Mouse (Mus musculus) testis, postnatal 14 days (tissue): ENCODE measurements around the gene Zfp276.
"Not testable (repeated sequence)": the region's sequence is repeated elsewhere in the genome, so short reads cannot be mapped to it uniquely, and the experiment has no call there.

Experiments
- DNase-seq: peaks from one replicate; pipeline ENCODE4 v3.0.0; 2021; ENCODE audit warnings: low spot score

Zfp276 gene

DNA sequence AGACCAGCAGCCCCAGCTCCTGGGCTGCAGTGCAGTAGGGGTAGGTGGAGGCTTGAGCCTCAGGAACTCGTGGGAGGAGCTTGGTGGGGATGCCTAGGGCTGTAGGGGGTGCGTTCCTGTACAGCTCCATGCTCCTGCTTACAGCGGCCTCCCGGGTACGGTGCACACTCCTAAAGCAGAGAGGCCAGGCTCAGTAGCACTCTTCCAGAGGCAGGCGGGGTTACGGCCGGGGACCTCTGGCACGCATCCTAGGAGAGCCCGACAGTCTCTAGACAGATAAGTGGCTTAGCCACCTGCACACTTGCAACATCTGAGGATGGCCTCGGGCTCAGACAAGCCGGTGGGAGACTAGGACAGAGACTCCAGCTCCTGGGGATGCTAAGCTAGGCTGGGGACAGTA is 8.5 kb upstream of the Zfp276 start:
- DNase-seq = no peak

DNA sequence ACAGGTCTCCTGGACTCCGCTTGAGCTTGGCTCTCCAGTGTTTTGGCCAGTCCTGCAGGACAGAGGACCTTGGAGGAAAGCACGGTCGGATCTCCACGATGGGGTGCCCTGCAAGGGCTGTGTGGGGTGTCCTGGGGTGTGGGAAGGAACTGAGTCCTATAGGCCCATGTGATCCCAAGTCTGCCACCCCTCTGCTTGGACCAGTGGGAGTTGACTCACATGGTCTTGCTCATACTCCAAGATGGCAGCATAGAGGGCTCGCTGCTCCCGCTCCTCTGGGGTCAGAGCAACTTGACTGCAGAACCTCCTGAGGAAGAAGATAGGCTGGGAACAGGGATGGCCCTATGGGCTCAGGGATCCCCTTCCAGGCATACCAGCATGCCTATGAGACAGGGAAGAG is 6.2 kb upstream of the Zfp276 start:
- no peak for DNase-seq

DNA sequence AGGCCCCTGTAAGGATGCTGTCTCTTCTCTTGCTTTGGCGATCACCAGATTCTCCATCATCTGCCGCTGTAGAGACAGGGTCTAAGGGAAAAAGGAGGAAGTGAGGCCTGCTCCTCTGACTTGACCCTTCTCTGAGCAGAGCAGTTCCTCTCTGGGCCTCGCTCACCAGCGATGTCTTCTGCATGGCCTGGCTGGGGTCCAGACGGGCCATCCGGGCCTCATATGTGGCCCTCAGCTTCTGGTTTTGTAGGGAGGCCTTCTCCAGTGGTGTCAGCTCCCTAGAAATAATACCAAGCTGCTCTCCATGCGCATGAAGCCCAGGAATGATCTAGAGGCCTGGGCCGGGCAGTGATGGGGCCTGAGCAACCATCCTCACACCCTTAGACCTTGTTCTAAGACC is 5.4 kb upstream of the Zfp276 start:
- DNase-seq = no peak

DNA sequence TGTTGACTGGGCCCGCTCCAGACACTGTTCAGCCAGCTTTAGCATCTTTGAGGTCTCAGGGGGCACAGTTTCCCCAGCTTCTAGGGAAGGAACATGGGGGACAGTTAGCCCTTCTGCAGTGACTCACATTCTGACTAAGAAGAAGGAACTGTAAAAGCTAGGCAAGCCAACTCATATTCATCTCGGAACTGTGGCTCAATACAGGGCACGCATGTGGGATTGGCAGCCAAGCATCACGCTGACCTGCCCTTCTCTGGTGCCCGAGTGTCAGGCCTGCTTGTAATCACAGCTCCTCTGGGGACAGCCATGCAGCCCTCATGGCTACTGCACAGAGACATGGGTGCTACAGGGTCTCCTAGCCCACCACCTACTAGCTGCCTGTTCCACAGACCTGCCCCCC is 3.1 kb upstream of the Zfp276 start:
- DNase-seq = no peak

DNA sequence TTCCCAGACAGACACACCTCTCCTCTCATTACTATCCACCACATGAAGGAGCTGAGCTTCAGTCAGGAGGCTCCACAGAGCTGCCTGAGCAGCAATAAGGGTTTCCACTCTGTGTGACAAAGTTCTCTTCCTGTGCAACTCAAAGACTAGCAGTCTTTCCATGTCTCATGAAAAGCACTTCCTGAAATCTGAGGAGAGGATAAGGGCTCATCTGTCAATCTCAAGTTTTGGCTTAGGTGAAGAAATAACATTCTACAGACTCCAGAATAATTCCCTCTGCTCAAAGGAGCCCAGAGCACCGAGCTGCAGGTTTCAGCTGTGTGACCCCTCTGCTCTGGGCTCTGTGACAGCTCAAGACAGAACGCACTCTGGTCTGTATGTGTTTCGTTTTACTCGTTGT is 1.1 kb upstream of the Zfp276 start:
- no peak for DNase-seq

DNA sequence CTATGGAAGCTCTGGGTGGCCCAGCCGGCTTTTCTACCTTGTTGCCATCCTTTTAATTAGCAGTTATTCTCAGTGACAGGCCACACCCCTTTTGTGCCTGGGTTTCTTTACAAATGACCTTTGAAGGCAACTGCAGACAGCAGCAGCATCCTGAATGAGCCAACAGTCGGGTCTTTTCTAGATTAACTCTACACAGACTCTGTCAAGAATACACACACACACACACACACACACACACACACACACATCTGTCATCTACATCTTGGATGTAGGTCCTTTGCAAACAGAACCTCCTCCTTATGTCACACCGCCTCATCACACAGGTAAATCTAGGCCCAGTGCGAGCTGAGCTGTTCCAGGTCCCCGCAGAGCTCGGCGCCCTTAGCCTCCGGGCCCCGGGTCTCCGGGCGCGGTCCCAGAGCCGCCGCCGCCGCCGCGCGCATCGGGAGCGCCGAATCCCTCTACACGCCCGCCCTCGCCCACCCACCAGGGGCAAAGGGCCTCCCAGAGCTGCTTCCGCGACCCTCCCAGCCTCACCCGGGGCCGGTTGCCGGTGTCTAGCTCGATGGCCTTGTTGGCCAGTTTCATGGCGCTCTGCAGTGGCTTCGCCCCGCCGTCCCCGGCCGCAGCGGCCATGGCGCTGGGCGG is 420 bp upstream of the Zfp276 start:
- no peak for DNase-seq

DNA sequence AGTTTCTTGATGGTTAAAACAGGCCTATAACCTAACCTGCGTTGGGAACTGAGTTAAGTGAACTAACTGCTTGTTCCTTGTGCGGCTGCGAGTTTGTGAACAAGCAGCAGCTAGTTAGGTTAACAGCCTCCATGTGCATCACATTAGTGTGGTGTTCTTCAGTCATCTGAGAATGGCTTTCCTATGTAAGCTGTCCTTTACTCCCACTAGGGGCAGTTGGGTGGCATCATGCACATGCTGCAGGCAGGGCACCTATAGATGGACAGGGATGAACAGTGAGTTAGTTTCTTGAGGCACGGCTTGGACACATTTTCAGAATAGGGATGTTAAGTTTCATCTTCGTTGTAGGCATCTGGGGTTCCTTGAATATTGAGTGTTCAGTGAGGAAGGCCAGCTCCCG is 1.2 kb downstream of the Zfp276 start:
- DNase-seq = no peak

DNA sequence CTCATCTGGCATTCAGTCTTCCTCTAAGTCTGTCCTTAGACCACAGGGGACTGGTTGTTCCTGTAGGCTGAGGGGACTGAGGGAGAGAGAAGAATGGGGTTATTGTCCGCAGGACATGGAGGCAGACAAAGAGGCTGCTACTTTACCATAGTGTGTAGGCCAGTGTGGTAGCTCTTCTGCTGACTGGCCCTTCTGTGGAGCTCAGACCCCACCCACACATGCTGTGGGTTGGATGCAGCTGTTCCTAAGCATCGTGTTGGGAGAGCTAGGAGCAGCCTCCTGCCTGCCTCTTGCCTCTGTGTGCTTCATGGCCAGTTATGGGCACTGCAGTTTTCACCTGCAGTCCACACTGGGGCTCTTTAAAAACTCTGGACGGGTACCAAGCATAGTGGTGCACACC is 3.1 kb downstream of the Zfp276 start:
- DNase-seq = no peak

DNA sequence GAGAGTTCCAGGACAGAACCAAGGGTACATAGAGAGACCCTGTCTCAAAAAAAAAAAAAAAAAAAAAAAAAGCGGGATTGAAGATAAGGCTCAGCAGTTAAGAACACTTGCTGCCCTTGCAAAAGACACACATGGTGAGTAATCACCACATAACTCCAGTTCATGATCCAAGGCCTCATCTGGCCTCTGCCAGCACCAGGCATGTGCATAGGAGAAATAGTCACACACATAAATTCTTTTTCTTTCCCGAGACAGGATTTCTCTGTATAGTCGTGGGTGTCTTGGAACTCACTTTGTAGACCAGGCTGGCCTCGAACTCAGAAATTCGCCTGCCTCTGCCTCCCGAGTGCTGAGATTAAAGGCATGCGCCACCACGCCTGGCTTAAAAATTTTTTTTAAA is 3.6 kb downstream of the Zfp276 start:
- not testable (repeated sequence) for DNase-seq

DNA sequence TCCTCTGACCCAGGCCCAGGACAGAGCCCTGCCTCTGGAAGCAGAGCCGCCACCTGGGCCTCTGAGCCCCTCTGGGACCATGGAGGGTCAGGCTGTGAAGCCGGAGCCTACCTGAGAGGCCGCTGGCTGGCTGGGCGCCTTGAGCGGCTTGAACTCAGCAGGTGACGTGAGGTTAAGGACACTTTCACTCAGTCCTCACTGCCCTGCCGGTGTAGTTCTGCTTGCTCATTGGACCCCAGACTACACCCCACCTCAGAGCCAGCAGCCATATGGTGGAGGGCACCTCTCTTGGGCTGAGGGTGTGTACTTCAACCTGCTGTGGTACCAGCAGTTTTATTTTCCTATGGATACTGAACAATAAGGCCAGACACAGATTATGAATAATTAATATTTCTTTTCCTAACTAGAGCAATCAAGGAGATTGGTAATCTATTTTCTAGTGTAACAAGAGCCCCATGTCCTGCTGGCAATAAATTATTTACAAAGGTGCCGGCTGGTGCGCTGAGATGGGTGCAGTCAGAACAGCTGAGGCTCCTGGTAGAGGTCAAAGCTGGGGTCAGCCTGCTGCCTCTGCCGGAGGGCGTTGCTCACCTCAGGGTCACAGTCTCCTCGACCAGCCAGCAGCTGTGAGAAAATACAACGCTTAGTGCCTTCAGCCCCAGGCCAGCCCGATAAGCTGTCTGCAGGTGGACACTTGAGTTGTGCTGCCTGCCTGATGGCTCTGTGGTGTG is 14.1 kb downstream of the Zfp276 start:
- no peak for DNase-seq

DNA sequence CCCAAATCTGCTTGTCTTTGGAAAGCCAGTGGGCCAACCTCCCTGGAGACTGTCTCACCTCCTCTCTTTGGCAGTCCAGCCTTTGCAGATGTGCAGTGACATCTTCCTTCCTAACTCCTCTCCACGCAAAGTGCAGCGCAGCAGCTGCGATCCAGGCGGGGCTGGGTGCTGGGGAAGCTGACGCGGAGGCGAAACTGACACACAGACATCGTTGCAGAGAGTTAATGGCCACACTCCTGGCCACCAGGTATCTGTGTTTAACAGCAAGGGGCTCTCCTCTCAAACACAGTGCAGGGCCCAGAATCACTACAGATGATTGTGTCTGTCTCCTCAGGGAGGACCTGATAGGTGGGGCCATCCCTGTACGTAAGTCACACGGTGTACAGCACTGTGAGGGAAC is 17.2 kb downstream of the Zfp276 start:
- no peak for DNase-seq

DNA sequence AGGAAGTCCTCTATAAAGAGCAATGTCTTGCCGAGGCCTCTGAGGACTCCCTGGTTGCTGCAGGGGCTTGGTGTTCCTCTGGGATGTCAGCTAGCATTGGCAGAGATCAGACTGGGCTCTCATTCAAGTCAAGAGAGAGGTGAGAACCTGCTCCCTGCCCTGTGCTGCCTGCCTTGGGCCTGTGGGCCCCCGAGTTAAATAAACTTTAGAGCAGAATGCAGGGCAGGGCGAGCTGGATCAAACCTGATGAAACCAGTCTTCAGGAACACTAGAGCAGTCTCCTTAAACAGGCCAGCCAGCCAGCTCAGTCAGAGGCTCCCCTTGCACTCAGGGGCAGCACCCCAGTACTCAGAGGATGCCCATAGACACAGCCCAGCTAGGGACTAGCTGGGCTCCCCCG is 17.9 kb downstream of the Zfp276 start:
- DNase-seq = no peak

DNA sequence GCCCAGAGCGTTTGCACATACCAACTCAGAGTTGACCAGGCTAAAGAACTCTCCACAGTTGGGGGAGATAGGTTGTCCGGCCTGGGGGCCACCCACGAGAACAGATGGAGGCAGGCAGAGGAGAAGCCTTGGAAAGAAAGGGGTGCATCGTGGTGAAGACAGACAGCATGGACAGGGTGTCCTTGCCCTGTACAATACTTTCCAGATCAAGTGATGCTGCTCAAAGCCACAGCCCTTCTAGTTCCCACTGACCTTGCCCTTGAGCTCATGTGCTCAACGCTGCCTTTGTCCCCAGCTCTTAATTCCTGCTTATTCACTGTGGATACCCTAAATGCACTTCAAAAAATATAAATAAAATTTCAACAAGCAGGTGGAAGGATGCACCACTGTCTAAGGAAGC is 20.5 kb downstream of the Zfp276 start:
- DNase-seq = no peak

DNA sequence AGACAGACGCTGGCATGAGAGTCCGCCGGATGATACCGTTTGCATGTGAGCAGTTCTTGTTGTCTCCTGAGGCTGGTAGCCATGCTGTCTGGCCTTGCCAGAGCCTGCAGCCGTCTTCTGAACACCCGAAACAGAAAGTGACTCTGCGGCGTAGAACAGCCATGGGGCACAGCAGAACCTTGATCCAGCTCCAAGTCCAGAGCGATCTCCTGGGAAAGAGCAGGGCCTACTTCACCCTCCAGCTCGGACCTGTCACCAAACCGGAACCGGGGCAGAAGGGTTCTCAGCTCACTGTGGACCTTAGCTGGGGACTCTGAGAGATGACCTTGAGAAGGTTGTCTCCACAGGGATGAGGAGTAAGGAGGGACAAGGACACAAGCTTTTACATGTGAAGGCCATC is 21.1 kb downstream of the Zfp276 start:
- no peak for DNase-seq

DNA sequence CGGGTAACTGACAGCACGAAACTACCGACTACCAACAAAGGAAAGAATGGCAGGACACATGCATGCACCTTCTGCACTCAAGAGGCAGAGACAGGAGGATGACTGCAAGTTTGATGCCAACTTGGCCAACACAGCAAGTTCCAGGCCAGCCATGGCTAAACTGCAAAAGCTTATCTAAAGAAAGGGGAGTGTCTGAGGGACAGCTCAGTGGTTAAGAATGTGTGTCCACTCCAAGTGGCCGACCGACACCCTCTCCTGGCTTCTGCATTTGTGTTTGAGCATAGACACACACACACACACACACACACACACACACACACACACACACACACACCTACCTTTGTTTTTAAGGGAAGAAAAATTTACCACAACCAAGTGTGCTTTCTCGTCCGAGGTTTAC is 24.4 kb downstream of the Zfp276 start:
- no peak for DNase-seq

DNA sequence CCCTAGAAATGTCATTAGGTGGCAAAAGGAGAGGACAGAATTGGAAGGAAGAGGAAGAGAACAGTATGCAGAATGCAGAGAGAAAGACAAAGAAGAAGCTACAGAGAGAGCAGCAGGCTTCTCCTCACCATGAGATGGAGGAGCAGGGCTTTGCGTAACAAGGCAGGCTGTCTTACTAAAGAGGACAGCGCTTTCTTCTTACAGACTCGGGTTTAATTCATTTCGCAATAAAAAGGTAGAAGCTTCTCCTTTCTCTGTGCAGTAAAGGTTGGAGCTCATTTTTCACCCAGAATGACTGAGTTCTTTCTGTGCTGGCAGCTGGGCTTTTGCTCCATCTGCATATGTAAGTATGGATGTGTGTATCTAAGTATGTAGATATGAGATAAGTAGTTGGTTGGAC is 25.8 kb downstream of the Zfp276 start:
- no peak for DNase-seq

DNA sequence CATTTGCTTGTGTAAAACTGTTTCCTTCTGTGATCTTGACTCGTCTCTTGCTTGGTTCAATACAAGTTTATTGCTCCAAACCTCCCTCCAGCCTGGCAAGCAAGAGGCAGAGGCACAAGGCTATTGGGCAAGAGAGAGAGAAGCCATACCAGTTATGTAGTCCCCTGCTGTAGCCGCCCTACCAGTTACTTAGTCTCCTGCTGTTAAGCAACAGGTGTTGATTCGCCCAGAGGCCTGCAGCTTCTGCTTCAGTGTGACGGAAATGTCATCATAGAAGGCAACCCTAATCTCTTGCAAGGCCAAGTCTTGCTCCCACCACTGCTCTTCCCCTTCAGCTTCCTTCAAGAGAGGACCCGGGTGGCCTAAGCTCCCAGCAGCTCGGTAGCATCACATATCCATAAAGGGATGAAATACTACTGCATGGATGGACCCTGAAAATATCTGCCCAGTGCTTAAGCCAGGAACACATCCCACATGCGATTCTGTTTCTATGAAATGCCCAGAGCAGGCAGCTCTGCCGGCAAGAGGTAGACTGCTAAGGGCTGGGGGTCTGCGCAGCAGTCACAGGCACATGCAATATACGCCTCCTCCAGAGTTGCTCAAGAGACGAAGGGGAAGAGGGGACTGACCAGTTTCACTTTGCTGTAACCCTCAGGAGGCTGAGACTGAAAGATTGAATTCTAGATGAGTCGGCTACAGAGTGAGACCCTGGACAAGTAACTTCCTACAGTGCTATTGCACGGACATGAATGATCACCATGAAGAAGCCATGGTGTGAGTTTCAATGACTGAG is 26.5 kb downstream of the Zfp276 start:
- no peak for DNase-seq

DNA sequence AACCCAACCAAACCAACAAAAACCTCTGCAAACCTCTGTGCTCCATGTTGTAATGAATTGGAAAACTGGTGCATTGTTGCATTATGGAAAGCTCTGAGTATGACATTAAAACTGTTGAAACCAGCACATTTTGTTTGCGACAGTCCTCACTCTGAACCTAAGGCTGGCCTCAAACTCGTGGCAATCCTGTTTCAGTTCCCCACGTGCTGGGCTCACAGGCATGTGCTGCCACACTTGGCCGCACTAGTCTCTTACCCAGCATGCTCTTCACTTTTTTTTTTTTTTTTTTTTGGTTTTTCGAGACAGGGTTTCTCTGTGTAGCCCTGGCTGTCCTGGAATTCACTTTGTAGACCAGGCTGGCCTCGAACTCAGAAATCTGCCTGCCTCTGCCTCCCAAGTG is 29.0 kb downstream of the Zfp276 start:
- not testable (repeated sequence) for DNase-seq

DNA sequence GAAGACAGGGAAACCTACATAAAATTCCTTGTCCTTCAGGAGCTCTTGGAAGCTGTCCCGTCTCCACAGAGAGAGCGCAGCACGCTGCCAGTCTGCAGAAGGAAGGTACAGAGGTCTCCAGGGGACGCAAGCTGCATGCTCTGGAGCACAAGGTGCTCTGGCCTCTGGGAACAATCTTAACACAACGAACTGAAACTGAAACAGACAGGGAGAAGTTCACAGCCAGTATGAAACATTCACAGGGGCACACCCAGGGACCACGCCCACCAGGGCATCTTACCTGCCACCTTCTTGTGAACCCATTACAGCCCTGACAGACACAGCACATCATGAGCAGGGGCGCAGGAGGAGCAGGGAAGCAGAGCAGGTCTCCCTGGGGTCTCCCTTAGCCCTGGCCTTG is 30.0 kb downstream of the Zfp276 start:
- no peak for DNase-seq

DNA sequence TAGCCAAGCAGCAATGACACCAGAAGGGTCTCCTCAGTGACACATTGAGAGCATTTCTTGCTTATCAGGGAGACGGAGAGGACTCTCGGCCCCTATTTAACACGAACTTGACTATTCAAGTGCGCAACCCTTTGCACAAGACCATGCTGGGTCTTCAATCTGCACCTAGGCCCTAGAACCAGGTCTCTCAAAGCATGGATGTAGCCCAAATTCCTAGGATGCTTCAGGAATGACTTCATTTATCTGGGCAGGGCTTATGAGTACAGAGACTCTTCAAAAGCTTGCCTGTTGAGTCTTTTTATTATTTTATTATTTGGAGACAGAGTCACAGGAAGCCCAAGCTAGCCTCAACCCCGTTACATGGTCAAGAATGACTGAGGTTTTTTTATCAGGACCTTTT is 30.5 kb downstream of the Zfp276 start:
- no peak for DNase-seq

DNA sequence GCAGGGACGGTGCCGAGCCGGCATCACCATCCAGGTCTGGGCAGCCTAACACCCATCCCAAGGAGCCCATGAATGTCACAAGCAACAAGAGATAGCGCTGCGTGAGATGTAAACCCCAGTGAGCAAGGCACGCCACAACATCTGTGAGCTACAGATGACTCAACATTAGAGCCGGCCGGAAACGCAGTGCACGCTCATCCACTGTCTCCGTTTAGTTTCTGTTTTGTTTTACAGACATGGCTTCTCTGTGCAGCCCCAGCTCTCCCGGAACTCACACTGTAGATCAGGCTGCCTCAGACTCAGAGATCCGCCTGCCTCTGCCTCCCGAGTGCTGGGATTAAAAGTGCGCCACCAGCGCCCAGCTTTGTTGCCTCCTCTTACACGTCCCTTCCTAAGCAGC is 33.4 kb downstream of the Zfp276 start:
- no peak for DNase-seq

DNA sequence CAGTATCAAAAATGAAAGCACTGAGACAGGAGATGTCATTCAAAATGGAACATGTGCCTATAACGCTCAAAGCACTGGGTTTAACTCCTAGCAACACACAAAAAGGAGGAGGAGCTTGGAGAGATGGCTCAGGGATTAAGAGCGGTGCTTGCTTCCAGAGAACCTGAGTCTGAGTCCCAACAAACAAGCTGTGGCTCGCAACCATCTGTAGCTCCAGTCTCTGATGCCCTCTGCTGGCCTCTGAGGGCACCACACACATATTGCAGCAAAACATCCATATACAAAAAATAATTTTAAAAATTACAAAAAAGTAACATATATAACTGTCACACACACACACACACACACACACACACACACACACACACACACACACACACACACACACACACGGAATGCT is 36.2 kb downstream of the Zfp276 start:
- DNase-seq = no peak

DNA sequence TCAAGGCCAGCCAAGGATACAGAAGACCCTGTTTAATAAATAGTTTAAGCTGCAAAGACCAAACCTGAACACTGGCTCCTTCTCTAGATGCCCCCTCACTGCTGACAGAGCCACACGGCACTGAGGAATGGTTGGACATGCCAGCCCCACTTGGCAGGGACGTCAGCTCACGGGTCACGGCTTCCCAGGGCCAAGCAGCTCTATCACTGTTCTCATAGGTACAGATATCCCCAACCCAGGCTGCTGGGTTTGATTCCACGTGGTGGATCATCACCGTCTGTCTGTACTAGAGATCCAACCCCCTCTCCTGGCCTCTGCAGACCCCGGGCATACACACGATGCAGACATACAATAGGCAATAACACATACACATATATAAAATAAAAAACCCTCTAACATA is 36.7 kb downstream of the Zfp276 start:
- no peak for DNase-seq
